Mouse (Mus musculus) kidney, adult 2 months (tissue): ENCODE data around the gene Cyp2d11. TPM values are rescaled to one million over a fixed set of nuclear protein-coding genes. Genes with fewer than 3 reads are reported as not detected.

Experiments
- DNase-seq: peaks from one replicate; pipeline ENCODE4 v3.0.0; 2021
- H3K27ac ChIP-seq: fragments of 200-500 bp; 2 replicates; pipeline ENCODE4 v1.5.1; 2012; ENCODE audit warnings: low read depth, low read length, control low read depth, inconsistent platforms; ENCODE audit not compliant: insufficient read depth
- H3K27me3 ChIP-seq: fragments of 200-500 bp; replicated peaks from 2 replicates; pipeline ENCODE4 v1.6.1; 2012; ENCODE audit warnings: mild to moderate bottlenecking, moderate library complexity, low read length, inconsistent platforms; ENCODE audit not compliant: control insufficient read depth, insufficient read depth
- H3K36me3 ChIP-seq: fragments of 200-500 bp; 2 replicates; pipeline ENCODE4 v1.6.1; 2012; ENCODE audit warnings: mild to moderate bottlenecking, moderate library complexity, low read length, inconsistent platforms; ENCODE audit not compliant: control insufficient read depth, insufficient read depth
- H3K4me1 ChIP-seq: fragments of 200-500 bp; 2 replicates; pipeline ENCODE4 v1.6.1; 2011; ENCODE audit warnings: low read length; ENCODE audit not compliant: control insufficient read depth, insufficient read depth
- H3K4me3 ChIP-seq: fragments of 200-500 bp; 2 replicates; pipeline ENCODE4 v1.5.1; 2011; ENCODE audit warnings: mild to moderate bottlenecking, low read depth, low read length, control low read depth; ENCODE audit not compliant: insufficient read depth
- CTCF ChIP-seq: fragments of 200-500 bp; conservative IDR thresholded peaks from 2 replicates; pipeline ENCODE4 v1.5.1; 2011; ENCODE audit warnings: low read depth, mild to moderate bottlenecking, control low read depth, low read length, moderate library complexity, mixed read lengths; ENCODE audit not compliant: insufficient read depth, insufficient read length
- POLR2A ChIP-seq: fragments of 200-500 bp; IDR thresholded peaks from one replicate; pipeline ENCODE4 v1.6.1; 2011; ENCODE audit warnings: low read depth, low read length, control low read depth
- WGBS: fragments of 180-500 bp; shearing (Covaris S2); methylation state at CpG from one replicate; pipeline ENCODE4 v1.1.7; 2018; 5-methylcytosine and 5-hydroxymethylcytosine counted together
- polyA plus RNA-seq: library from polyadenylated mRNA; depleted of rRNA; stranded (reverse); fragments of >200 nt; gene quantifications from 2 replicates; pipeline ENCODE4 v1.2.3, GENCODE M21; 2012

The Cyp2d11 gene
- polyA plus RNA-seq, 1 experiment: not detected

- DNase-seq: peak; percentile 66
- Histone ChIP-seq H3K4me1 (peaks cover 24% of the 10 kb centered on the region), H3K36me3 (no peaks in the 10 kb centered on the region), H3K4me3 (no peak overlapping the region), H3K27me3 (no peaks in the 10 kb centered on the region), H3K27ac (peak overlapping the region; percentile 65)
- WGBS: 70% methylated on average over 4 of the region's 4 CpGs
- no peak for TF ChIP-seq POLR2A
- TF ChIP-seq CTCF: no peak
Observed at GRCm38 (mm10) chr15:82362234-82362633, 31.6 kb downstream of the Cyp2d11 start.

GRCm38 (mm10) chr15:82361459-82362018 is 32.3 kb downstream of the Cyp2d11 start:
- WGBS: 33% methylated on average over 11 of the region's 11 CpGs
- H3K27ac ChIP-seq: peak overlapping the region; percentile 65
- no peaks in the 10 kb centered on the region for H3K36me3 ChIP-seq
- H3K4me1 ChIP-seq: peaks cover 24% of the 10 kb centered on the region
- no peak overlapping the region for H3K4me3 ChIP-seq
- no peaks in the 10 kb centered on the region for H3K27me3 ChIP-seq
- TF ChIP-seq POLR2A: no peak
- TF ChIP-seq CTCF: peak; percentile 66
- peak; percentile 66 for DNase-seq

- WGBS: 25% methylated on average over 22 of the region's 22 CpGs
- TF ChIP-seq CTCF: 0 out of 2 replicates have a peak, but pooled peaks have one; percentile 6
- peak; percentile 36 for TF ChIP-seq POLR2A
- H3K27ac ChIP-seq: peak overlapping the region; percentile 97
- H3K27me3 ChIP-seq: no peaks in the 10 kb centered on the region
- no peaks in the 10 kb centered on the region for H3K36me3 ChIP-seq
- peak; percentile 80 for DNase-seq
- H3K4me1 ChIP-seq: peaks cover 24% of the 10 kb centered on the region
- peak overlapping the region; percentile 71 for H3K4me3 ChIP-seq
Observed at GRCm38 (mm10) chr15:82358431-82359260, 35.2 kb downstream of the Cyp2d11 start.

- WGBS: 2% methylated on average over 57 of the region's 57 CpGs
- peak within 1 kb of the TSS; percentile 94 for H3K4me3 ChIP-seq
- H3K36me3 ChIP-seq: peaks cover 3% of the 10 kb centered on the region; the same call in 1 of the 2 replicates
- peak within 1 kb of the TSS; percentile 97 for H3K27ac ChIP-seq
- DNase-seq: peak; percentile 99
- TF ChIP-seq CTCF: peak; percentile 93
- peak; percentile 93 for TF ChIP-seq POLR2A
- H3K27me3 ChIP-seq: no peaks in the 10 kb centered on the region
- peaks cover 29% of the 10 kb centered on the region for H3K4me1 ChIP-seq
Observed at GRCm38 (mm10) chr15:82354126-82354945, 39.5 kb downstream of the Cyp2d11 start, which contains the start of gene Ndufa6. Gene Ndufa6, minus strand, starts transcription at chr15:82354322.

- Histone ChIP-seq H3K36me3 (peaks cover 3% of the 10 kb centered on the region; the same call in 1 of the 2 replicates), H3K4me3 (peak overlapping the region; percentile 94), H3K4me1 (peaks cover 25% of the 10 kb centered on the region), H3K27ac (peak overlapping the region; percentile 97), H3K27me3 (no peaks in the 10 kb centered on the region)
- WGBS: under 1% methylated on average over 23 of the region's 23 CpGs
- TF ChIP-seq POLR2A: no peak
- no peak for TF ChIP-seq CTCF
- no peak for DNase-seq
Observed at GRCm38 (mm10) chr15:82353745-82354113, 40.1 kb downstream of the Cyp2d11 start.

GRCm38 (mm10) chr15:82353078-82353744 is 40.6 kb downstream of the Cyp2d11 start:
- peak overlapping the region; percentile 94 for H3K4me3 ChIP-seq
- H3K4me1 ChIP-seq: peaks cover 28% of the 10 kb centered on the region
- H3K27ac ChIP-seq: peak overlapping the region; percentile 97
- peak; percentile 42 for DNase-seq
- no peaks in the 10 kb centered on the region for H3K27me3 ChIP-seq
- no peak for TF ChIP-seq POLR2A
- no peak for TF ChIP-seq CTCF
- H3K36me3 ChIP-seq: peaks cover 3% of the 10 kb centered on the region; the same call in 1 of the 2 replicates
- WGBS: 7% methylated on average over 14 of the region's 14 CpGs
